Mouse (Mus musculus) limb, embryonic 15.5 days (tissue): ENCODE measurements around the gene Anapc1. TPM values are rescaled to one million over a fixed set of nuclear protein-coding genes. Genes with fewer than 3 reads are reported as not detected.

Experiments
- ATAC-seq: fragments of 200-750 bp; cut with Nextera tagmentation; 2 replicates; pipeline ENCODE4 v1.8.0; 2017; ENCODE audit warnings: low read depth, moderate TSS enrichment; ENCODE audit not compliant: insufficient number of reproducible peaks, low FRiP score, low TSS enrichment
- H3K27ac ChIP-seq: fragments of 300-500 bp; sonication (generic); 2 replicates; pipeline ENCODE4 v1.5.1; 2015; ENCODE audit warnings: moderate library complexity, mild to moderate bottlenecking, inconsistent platforms
- H3K27me3 ChIP-seq: fragments of 300-500 bp; sonication (generic); 2 replicates; pipeline ENCODE4 v1.6.1; 2015; ENCODE audit warnings: inconsistent platforms
- H3K36me3 ChIP-seq: fragments of 300-500 bp; sonication (generic); 2 replicates; pipeline ENCODE4 v1.6.1; 2015; ENCODE audit warnings: inconsistent platforms
- H3K4me1 ChIP-seq: fragments of 300-500 bp; sonication (generic); 2 replicates; pipeline ENCODE4 v1.6.1; 2015; ENCODE audit warnings: inconsistent platforms
- H3K4me2 ChIP-seq: fragments of 300-500 bp; sonication (generic); 2 replicates; pipeline ENCODE4 v1.6.1; 2015; ENCODE audit warnings: mild to moderate bottlenecking, inconsistent platforms
- H3K4me3 ChIP-seq: fragments of 300-500 bp; sonication (generic); 2 replicates; pipeline ENCODE4 v1.5.1; 2015; ENCODE audit warnings: mild to moderate bottlenecking, inconsistent platforms
- H3K9ac ChIP-seq: fragments of 300-500 bp; sonication (generic); 2 replicates; pipeline ENCODE4 v1.6.1; 2015; ENCODE audit warnings: inconsistent platforms
- H3K9me3 ChIP-seq: fragments of 300-500 bp; sonication (generic); 2 replicates; pipeline ENCODE4 v1.6.1; 2016; ENCODE audit warnings: inconsistent platforms
- WGBS: fragments of 180-500 bp; shearing (Covaris S2); methylation state at CpG from one replicate; pipeline ENCODE4 v1.1.7; 2015; 5-methylcytosine and 5-hydroxymethylcytosine counted together
- polyA plus RNA-seq: library from polyadenylated mRNA; unstranded; fragments of >200 nt; fragmentation: Nextera tagmentation; extraction: Ambion mirVana; gene quantifications from 2 replicates; pipeline ENCODE4 v1.2.1, GENCODE M21; 2015

Anapc1 gene
- polyA plus RNA-seq, 1 experiment from 2014 or later = 57.0 TPM

GRCm38 (mm10) chr2:128714724-128715241 lies 27.6 kb upstream of the Anapc1 start:
- no peak overlapping the region for H3K4me3 ChIP-seq
- peaks cover 71% of the 10 kb centered on the region for H3K4me1 ChIP-seq
- H3K4me2 ChIP-seq = no peak overlapping the region; the same call in 1 of the 2 replicates
- 0 out of 2 replicates have a peak, but pooled peaks cover 4% of the 10 kb centered on the region for H3K36me3 ChIP-seq
- peak overlapping the region; percentile 92 for H3K27ac ChIP-seq
- no peaks in the 10 kb centered on the region for H3K27me3 ChIP-seq
- no peak for ATAC-seq
- 33% methylated on average over 7 of the region's 7 CpGs for WGBS
- no peaks in the 10 kb centered on the region for H3K9me3 ChIP-seq
- H3K9ac ChIP-seq = no peak overlapping the region

GRCm38 (mm10) chr2:128713548-128714003 lies 26.4 kb upstream of the Anapc1 start:
- Histone ChIP-seq H3K4me1 (peaks cover 79% of the 10 kb centered on the region), H3K36me3 (0 out of 2 replicates have a peak, but pooled peaks cover 4% of the 10 kb centered on the region), H3K9ac (no peak overlapping the region), H3K4me2 (peak overlapping the region; percentile 19), H3K4me3 (no peak overlapping the region), H3K9me3 (no peaks in the 10 kb centered on the region), H3K27ac (peak overlapping the region; percentile 92), H3K27me3 (no peaks in the 10 kb centered on the region)
- peak; percentile 84 for ATAC-seq
- 16% methylated on average over 5 of the region's 5 CpGs for WGBS

- no peaks in the 10 kb centered on the region for H3K27me3 ChIP-seq
- no peaks in the 10 kb centered on the region for H3K9me3 ChIP-seq
- 29% methylated on average over 6 of the region's 6 CpGs for WGBS
- H3K4me2 ChIP-seq = 0 out of 2 replicates have a peak overlapping the region, but pooled peaks have one; percentile 19
- 0 out of 2 replicates have a peak, but pooled peaks cover 4% of the 10 kb centered on the region for H3K36me3 ChIP-seq
- peaks cover 73% of the 10 kb centered on the region for H3K4me1 ChIP-seq
- H3K4me3 ChIP-seq = no peak overlapping the region
- no peak overlapping the region for H3K9ac ChIP-seq
- no peak for ATAC-seq
- H3K27ac ChIP-seq = peak overlapping the region; percentile 92
Observed at GRCm38 (mm10) chr2:128712940-128713339, 25.7 kb upstream of the Anapc1 start.

GRCm38 (mm10) chr2:128710609-128711008 lies 23.4 kb upstream of the Anapc1 start:
- H3K36me3 ChIP-seq = 0 out of 2 replicates have a peak, but pooled peaks cover 2% of the 10 kb centered on the region
- peaks cover 53% of the 10 kb centered on the region for H3K4me1 ChIP-seq
- H3K9ac ChIP-seq = no peak overlapping the region
- 45% methylated on average over 6 of the region's 6 CpGs for WGBS
- peak overlapping the region; percentile 59; the same call in 1 of the 2 replicates for H3K27ac ChIP-seq
- H3K9me3 ChIP-seq = no peaks in the 10 kb centered on the region
- no peak for ATAC-seq
- H3K27me3 ChIP-seq = no peaks in the 10 kb centered on the region
- H3K4me2 ChIP-seq = no peak overlapping the region
- H3K4me3 ChIP-seq = no peak overlapping the region

- no peaks in the 10 kb centered on the region for H3K27me3 ChIP-seq
- H3K9ac ChIP-seq = no peak overlapping the region
- 0 out of 2 replicates have a peak, but pooled peaks have one; percentile 22 for ATAC-seq
- H3K4me1 ChIP-seq = peaks cover 41% of the 10 kb centered on the region
- no peak overlapping the region for H3K4me2 ChIP-seq
- 16% methylated on average over 6 of the region's 6 CpGs for WGBS
- H3K9me3 ChIP-seq = no peaks in the 10 kb centered on the region
- no peak overlapping the region for H3K4me3 ChIP-seq
- peak overlapping the region; percentile 59; the same call in 1 of the 2 replicates for H3K27ac ChIP-seq
- H3K36me3 ChIP-seq = 0 out of 2 replicates have a peak, but pooled peaks cover 3% of the 10 kb centered on the region
Observed at GRCm38 (mm10) chr2:128709264-128709663, 22.1 kb upstream of the Anapc1 start.

- no peak overlapping the region for H3K9ac ChIP-seq
- no peaks in the 10 kb centered on the region for H3K9me3 ChIP-seq
- H3K4me1 ChIP-seq = peaks cover 18% of the 10 kb centered on the region
- H3K4me2 ChIP-seq = no peak overlapping the region
- no peak overlapping the region for H3K4me3 ChIP-seq
- no peak overlapping the region for H3K27ac ChIP-seq
- H3K27me3 ChIP-seq = no peaks in the 10 kb centered on the region
- no peak for ATAC-seq
- WGBS = 88% methylated on average over 3 of the region's 3 CpGs
- 0 out of 2 replicates have a peak, but pooled peaks cover 3% of the 10 kb centered on the region for H3K36me3 ChIP-seq
Observed at GRCm38 (mm10) chr2:128704474-128704873, 17.3 kb upstream of the Anapc1 start.

GRCm38 (mm10) chr2:128699201-128699885 lies 12.2 kb upstream of the Anapc1 start:
- peak overlapping the region; percentile 63 for H3K4me2 ChIP-seq
- peaks cover 9% of the 10 kb centered on the region for H3K4me1 ChIP-seq
- peak overlapping the region; percentile 61 for H3K4me3 ChIP-seq
- H3K9ac ChIP-seq = peak overlapping the region; percentile 57
- no peak; the same call in 1 of the 2 replicates for ATAC-seq
- 1% methylated on average over 24 of the region's 24 CpGs for WGBS
- H3K27ac ChIP-seq = peak overlapping the region; percentile 95
- no peaks in the 10 kb centered on the region for H3K36me3 ChIP-seq
- no peaks in the 10 kb centered on the region for H3K27me3 ChIP-seq
- no peaks in the 10 kb centered on the region for H3K9me3 ChIP-seq

- Histone ChIP-seq H3K36me3 (no peaks in the 10 kb centered on the region), H3K4me3 (peak within 1 kb of the TSS; percentile 61), H3K4me1 (peaks cover 9% of the 10 kb centered on the region), H3K9ac (peak within 1 kb of the TSS; percentile 57), H3K27ac (peak within 1 kb of the TSS; percentile 95), H3K27me3 (no peaks in the 10 kb centered on the region), H3K9me3 (no peaks in the 10 kb centered on the region), H3K4me2 (peak within 1 kb of the TSS; percentile 63)
- WGBS = under 1% methylated on average over 30 of the region's 30 CpGs
- peak; percentile 95 for ATAC-seq
Observed at GRCm38 (mm10) chr2:128698693-128699181, 11.5 kb upstream of the Anapc1 start, which contains the start of gene Mertk. Gene Mertk (plus strand): TSS chr2:128698956.

GRCm38 (mm10) chr2:128698140-128698692 lies 11.0 kb upstream of the Anapc1 start:
- peak; percentile 83 for ATAC-seq
- H3K27ac ChIP-seq = peak overlapping the region; percentile 95
- no peaks in the 10 kb centered on the region for H3K9me3 ChIP-seq
- 0% methylated on average over 14 of the region's 14 CpGs for WGBS
- peaks cover 9% of the 10 kb centered on the region for H3K4me1 ChIP-seq
- H3K36me3 ChIP-seq = no peaks in the 10 kb centered on the region
- peak overlapping the region; percentile 61 for H3K4me3 ChIP-seq
- H3K27me3 ChIP-seq = no peaks in the 10 kb centered on the region
- peak overlapping the region; percentile 33; the same call in 1 of the 2 replicates for H3K9ac ChIP-seq
- peak overlapping the region; percentile 63 for H3K4me2 ChIP-seq

- Histone ChIP-seq H3K36me3 (no peaks in the 10 kb centered on the region), H3K9ac (0 out of 2 replicates have a peak overlapping the region, but pooled peaks have one; percentile 1), H3K27ac (peak overlapping the region; percentile 95), H3K9me3 (no peaks in the 10 kb centered on the region), H3K4me1 (peaks cover 9% of the 10 kb centered on the region), H3K4me3 (peak overlapping the region; percentile 61; the same call in 1 of the 2 replicates), H3K27me3 (no peaks in the 10 kb centered on the region), H3K4me2 (peak overlapping the region; percentile 63)
- WGBS = 52% methylated on average over 5 of the region's 5 CpGs
- no peak for ATAC-seq
Observed at GRCm38 (mm10) chr2:128697566-128697965, 10.4 kb upstream of the Anapc1 start.

GRCm38 (mm10) chr2:128697047-128697446 lies 9.9 kb upstream of the Anapc1 start:
- H3K27me3 ChIP-seq = no peaks in the 10 kb centered on the region
- 74% methylated on average over 1 of the region's 1 CpGs for WGBS
- H3K4me3 ChIP-seq = no peak overlapping the region
- no peaks in the 10 kb centered on the region for H3K36me3 ChIP-seq
- H3K4me1 ChIP-seq = peaks cover 9% of the 10 kb centered on the region
- no peak overlapping the region for H3K27ac ChIP-seq
- H3K9me3 ChIP-seq = no peaks in the 10 kb centered on the region
- no peak for ATAC-seq
- H3K9ac ChIP-seq = no peak overlapping the region
- H3K4me2 ChIP-seq = no peak overlapping the region
